Mouse (Mus musculus) B cell, adult 67 days (primary cell): ENCODE results near the gene Fpr1. TPM values are rescaled to one million over a fixed set of nuclear protein-coding genes. Genes with fewer than 3 reads are reported as not detected.

Experiments used
- total RNA-seq, 2 experiments: library from RNA; stranded (reverse); gene quantifications; 4 replicates each; pipeline ENCODE4 v1.2.4; 2023

Fpr1 gene
- total RNA-seq: not detected

DNA sequence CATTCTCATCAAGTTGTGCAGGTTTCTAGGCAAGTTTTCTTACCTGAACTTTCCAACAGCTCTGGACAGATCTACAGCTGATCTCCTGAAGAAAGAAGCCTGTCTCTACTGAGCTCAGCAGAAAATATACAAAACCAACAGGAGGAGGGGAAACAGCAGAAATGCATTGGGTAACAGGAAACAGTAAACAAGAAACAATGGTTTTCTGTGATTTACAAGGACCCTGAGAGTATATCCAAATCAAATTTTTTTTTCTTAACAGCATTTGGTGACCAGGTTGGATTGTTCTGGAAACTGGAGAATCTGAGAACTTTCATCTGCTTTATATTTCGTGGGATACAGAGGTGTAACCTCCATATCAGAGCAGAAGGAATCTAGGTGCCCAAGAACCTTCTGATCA is at the start of gene Fpr1:
Gene Fpr1, minus strand, starts transcription at position 101 of the 400 bp plus-strand sequence.

DNA sequence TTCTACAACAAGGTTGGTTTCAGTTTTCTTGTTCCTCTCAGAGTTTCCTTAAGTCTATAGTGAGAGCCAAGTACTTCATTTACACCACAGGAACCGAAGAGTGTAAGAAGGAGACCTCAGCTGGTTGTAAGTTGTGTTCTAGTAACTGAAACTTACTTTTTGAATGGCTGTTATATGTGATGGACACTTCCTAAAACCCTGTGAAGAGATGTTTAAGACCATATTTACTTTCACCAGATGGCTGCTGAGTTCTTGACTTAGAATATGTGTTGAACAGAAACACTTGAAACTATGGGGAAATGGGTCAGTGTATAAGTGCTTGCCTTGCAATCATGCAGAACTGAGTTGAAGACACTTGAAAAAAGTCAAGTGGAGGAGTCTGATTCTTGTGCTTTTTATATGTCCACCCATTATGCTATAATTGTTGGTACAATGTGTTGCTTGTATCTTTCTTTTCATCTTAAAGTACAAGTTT is 4.1 kb upstream of the Fpr1 start, which contains the start of the genes Fpr2 and Fpr3:
Gene Fpr2, plus strand, starts transcription at position 51 of the 475 bp plus-strand sequence.
Gene Fpr3, plus strand, starts transcription at position 79 of the 475 bp plus-strand sequence.

DNA sequence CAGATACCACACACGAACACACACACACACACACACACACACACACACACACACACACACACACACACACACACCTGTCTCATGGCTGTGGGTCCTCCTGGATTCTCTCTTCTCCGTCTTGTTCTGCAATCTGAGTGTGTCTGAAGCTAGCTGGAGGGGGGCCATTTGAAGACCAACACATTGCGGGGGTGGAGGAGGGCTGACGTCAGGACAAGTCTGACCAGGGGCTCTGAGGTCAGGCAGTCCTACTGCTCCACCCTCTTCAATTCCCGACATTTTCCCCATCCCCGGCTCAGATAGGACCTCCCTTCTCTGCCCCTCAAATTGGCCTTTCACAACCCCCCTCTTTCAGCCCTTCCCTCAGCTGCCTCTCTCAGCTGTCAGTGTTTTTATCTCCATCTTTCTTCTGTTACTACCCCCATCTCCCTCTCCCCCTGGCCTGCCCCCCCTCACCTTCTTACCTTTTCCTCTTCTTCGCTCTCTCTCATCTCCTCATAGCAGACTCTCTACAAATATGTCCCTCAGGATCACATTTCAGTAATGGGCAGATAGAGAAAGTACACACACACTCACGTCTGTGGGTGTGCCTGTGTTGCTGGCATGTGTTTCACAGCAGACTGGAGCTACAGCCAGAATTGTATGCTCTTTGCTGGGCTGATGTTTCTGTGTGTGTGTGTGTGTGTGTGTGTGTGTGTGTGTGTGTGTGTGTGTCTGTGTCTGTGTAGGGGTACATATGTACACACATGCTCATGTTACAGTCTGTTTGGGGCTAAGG is 28.5 kb downstream of the Fpr1 start, which contains the start of gene Has1:
Gene Has1, minus strand, starts transcription at position 142 of the 775 bp plus-strand sequence.

DNA sequence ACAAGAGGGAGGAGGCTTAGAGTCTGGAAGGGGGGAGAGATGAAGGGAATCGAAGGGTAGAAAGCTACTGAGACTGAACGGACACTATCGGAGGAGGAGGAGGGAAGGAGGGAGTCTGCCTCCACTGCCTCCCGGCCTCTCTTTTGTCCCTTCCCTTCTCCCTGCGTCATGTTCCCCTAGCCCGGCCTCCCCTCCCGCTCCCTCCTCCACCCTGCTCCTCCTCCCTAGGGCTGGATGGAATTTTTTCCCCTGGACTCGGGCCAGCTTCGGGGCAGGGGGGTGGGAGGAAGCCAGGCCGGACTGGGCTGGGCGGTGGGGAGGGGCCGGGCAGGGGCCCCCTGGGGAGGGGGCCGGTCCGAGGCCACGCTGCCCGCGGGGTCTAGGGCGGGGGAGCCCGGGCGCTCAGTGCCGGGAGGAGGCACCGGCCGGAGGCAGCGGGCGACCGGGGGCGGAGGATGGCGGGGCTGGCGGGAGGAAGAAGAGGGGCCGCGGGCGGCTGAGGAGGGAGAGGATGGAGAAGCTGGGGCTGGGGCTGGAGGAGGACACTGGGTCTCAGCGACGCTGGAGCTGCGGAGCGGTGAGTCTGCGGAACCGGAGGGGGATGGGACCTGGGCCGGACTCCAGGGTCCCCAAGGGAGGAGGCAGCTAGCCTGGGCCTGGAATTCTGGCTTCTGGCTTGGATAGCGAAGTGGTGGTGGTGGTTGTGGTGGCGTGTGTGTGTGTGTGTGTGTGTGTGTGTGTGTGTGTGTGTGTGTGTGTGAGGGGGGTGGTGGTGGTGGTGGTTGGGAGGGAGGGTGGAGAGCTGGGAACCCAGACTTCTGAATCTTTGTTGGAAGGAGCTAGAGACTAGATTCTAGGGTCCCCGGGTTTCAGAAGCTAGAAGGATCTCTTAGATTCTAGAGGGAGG is 56.7 kb downstream of the Fpr1 start, which contains the start of gene Spaca6:
Gene Spaca6, plus strand, starts transcription at position 408 of the 907 bp plus-strand sequence.

Other genes starting within 250 kb of the Fpr1 start
- gene Vmn2r90, start 180.2 kb downstream of the Fpr1 start, total RNA-seq: not detected
- 1 to 10 TPM; 1.2 to 3.2 TPM for gene Spaca6, start 56.8 kb downstream of the Fpr1 start, total RNA-seq
- gene Has1, start 28.7 kb downstream of the Fpr1 start, total RNA-seq: not detected
- not detected for gene Fpr2, start 3.9 kb upstream of the Fpr1 start, total RNA-seq
- not detected for gene Fpr3, start 3.9 kb upstream of the Fpr1 start, total RNA-seq
- not detected for gene Fpr-rs4, start 137.8 kb upstream of the Fpr1 start, total RNA-seq
- not detected for gene Vmn2r124, start 165.5 kb upstream of the Fpr1 start, total RNA-seq
- gene Vmn2r91, start 201.1 kb upstream of the Fpr1 start, total RNA-seq: not detected